Mouse (Mus musculus) G1E (cell line): ENCODE results near the gene Tubd1. TPM values are rescaled to one million over a fixed set of nuclear protein-coding genes. Genes with fewer than 3 reads are reported as not detected.

Experiments used
- ATAC-seq: 2 replicates; pipeline ENCODE4 v1.8.0; 2016; ENCODE audit warnings: mild to moderate bottlenecking; ENCODE audit not compliant: insufficient number of reproducible peaks, poor library complexity, low FRiP score, severe bottlenecking; ENCODE audit errors: extremely low read depth
- DNase-seq: peaks from one replicate; pipeline ENCODE4 v3.0.0; 2012; ENCODE audit warnings: low spot score
- H3K27me3 ChIP-seq: 2 replicates; pipeline ENCODE4 v1.6.1; 2012; ENCODE audit warnings: mild to moderate bottlenecking, low read length, inconsistent platforms; ENCODE audit not compliant: insufficient read depth
- H3K36me3 ChIP-seq: replicated peaks from 2 replicates; pipeline ENCODE3; 2012; ENCODE audit warnings: mild to moderate bottlenecking, inconsistent platforms
- H3K4me1 ChIP-seq: 2 replicates; pipeline ENCODE4 v1.6.1; 2012; ENCODE audit warnings: low read depth, low read length, inconsistent platforms, mixed read lengths; ENCODE audit not compliant: insufficient read depth
- H3K4me3 ChIP-seq: 2 replicates; pipeline ENCODE4 v1.5.1; 2012; ENCODE audit warnings: low read depth, mild to moderate bottlenecking, inconsistent platforms, low read length, moderate library complexity, mixed read lengths
- H3K9me3 ChIP-seq: replicated peaks from 2 replicates; pipeline ENCODE4 v1.6.1; 2012; ENCODE audit warnings: inconsistent platforms
- CTCF ChIP-seq: IDR thresholded peaks from 2 replicates; pipeline ENCODE4 v1.5.1; 2012; ENCODE audit warnings: low read depth, low read length, inconsistent platforms, mixed read lengths
- GATA1 ChIP-seq: IDR thresholded peaks from 2 replicates; pipeline ENCODE4 v1.6.1; 2012; ENCODE audit warnings: borderline replicate concordance, low read length, inconsistent platforms, mixed read lengths
- GATA2 ChIP-seq: IDR thresholded peaks from 2 replicates; pipeline ENCODE4 v1.6.1; 2012; ENCODE audit warnings: low read depth, low read length, inconsistent platforms, borderline replicate concordance
- POLR2AphosphoS5 ChIP-seq: IDR thresholded peaks from 2 replicates; pipeline ENCODE4 v1.6.1; 2012; ENCODE audit warnings: low read depth, low read length, inconsistent platforms; ENCODE audit not compliant: insufficient replicate concordance
- TAL1 ChIP-seq: conservative IDR thresholded peaks from 2 replicates; pipeline ENCODE4 v1.6.1; 2012; ENCODE audit warnings: low read depth, low read length, inconsistent platforms, mixed read lengths
- polyA plus RNA-seq: library from polyadenylated mRNA; stranded (reverse); fragments of >175 nt; gene quantifications from 2 replicates; pipeline ENCODE4 v1.2.3, GENCODE M21; 2012
- total RNA-seq, 2 experiments: library from RNA; stranded (forward) in 1 of 2; stranded (reverse) in 1 of 2; fragments of 200-1000 nt in 1 of 2; fragments of >200 nt in 1 of 2; fragmentation: Nextera tagmentation in 1 of 2; gene quantifications; 2 replicates each; pipeline ENCODE4 v1.2.3; 2014 to 2017

Tubd1 gene
- total and polyA plus RNA-seq, 3 experiments, result 0.29 to 11.7 (median 10.6) TPM

DNA sequence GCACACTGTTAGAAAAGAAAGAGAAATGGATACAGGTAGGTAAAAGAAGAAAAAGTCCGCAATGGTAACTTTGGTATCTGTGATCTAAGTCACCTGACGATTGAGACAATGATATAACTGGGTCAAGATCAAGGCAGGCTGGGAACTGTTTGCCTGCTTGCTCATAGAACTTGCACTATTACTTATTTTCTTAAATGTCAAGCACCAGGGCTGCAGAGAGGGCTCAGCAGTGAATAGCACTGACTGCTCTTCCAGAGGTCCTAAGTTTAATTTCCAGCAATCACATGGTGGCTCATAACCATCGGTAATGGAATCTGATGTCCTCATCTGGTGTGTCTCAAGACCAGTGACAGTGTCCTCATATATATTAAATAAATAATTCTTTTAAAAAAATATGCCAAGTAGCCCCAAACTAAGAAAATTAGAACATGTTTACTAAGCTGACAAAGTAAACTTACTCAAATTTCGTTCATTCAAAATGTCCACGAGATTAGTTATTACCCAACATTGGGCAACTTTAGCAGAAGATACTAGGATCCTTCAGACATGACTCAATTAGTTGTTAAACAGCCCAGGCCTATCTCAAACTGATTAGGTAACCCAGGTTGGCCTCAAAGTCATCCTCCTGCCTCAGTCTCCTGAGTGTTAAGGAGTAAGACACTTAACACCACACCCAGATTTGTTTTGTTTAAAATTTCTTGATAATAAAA lies 10.4 kb upstream of the Tubd1 start:
- no peaks in the 10 kb centered on the region for H3K27me3 ChIP-seq

DNA sequence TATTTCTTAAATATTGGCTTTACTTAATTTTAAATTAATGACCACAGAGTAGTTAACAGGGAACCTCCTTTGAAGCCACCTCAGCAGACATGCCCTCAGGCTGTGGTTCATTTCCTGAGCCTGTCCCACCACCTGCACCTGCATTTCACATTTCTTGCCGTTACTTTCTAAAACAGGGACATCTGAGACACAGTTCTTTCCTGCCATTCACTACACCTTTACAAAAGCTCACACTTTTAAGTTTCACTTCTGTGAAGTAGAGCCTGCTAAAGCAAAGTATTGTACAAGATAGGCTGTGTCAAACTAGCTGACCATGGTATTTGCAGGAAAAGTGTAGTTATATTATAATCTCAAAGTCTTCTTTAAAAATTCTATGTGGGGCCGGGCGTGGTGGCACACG lies 6.0 kb upstream of the Tubd1 start:
- Histone ChIP-seq H3K4me1 (peaks cover 23% of the 10 kb centered on the region), H3K4me3 (no peak overlapping the region), H3K27me3 (no peaks in the 10 kb centered on the region), H3K36me3 (peaks cover 44% of the 10 kb centered on the region), H3K9me3 (no peaks in the 10 kb centered on the region)
- TF ChIP-seq GATA1, result no peak
- no peak for TF ChIP-seq GATA2
- TF ChIP-seq TAL1, result no peak
- no peak for TF ChIP-seq POLR2AphosphoS5
- TF ChIP-seq CTCF, result no peak
- DNase-seq (no peak), ATAC-seq (no peak)

More for the DNA sequence above, 10.4 kb upstream of the Tubd1 start:
- no peaks in the 10 kb centered on the region for H3K9me3 ChIP-seq
- no peak for TF ChIP-seq CTCF
- ATAC-seq (no peak), DNase-seq (no peak)
- peaks cover 57% of the 10 kb centered on the region for H3K36me3 ChIP-seq
- H3K4me1 ChIP-seq, result peaks cover 6% of the 10 kb centered on the region; the same call in 1 of the 2 replicates
- no peak overlapping the region for H3K4me3 ChIP-seq

DNA sequence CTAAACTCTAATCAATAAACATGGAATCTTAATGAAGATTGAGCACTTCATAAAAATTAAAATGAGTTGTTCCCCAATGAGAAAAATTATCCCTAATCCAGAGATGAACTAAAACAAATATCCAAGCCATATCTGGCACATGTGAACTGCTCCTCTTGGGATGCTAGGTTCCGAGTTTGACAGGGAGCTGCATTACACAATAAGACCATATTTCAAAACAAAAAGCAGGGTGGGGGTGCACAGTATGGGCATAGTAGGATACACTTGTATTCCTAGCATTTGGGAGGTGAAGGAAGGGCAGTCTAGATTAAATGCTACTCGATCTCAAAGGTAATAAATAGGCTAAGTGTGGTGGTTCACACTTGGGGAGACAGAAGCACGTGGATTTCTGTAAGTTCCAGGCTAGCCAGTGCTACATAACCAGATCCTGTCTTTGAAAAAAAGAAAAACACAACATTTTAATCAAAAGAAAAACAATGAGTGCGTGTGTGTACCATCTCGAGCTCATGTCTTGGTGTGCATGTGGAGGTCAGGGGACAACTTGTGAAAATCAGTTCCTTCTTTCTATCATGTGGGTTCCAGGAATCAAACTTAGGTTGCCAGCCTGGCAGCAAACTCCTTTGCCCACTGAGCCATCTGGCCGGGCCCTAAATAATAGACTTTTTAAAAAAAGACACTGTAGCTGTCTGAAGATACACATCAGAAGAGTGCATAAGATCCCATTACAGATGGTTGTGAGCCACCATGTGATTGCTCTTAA lies 4.9 kb upstream of the Tubd1 start:
- ATAC-seq (no peak), DNase-seq (no peak)
- H3K4me3 ChIP-seq, result no peak overlapping the region
- no peak for TF ChIP-seq POLR2AphosphoS5
- no peak for TF ChIP-seq TAL1
- TF ChIP-seq GATA2, result no peak
- no peak for TF ChIP-seq GATA1
- no peak for TF ChIP-seq CTCF
- H3K27me3 ChIP-seq, result no peaks in the 10 kb centered on the region
- H3K4me1 ChIP-seq, result peaks cover 21% of the 10 kb centered on the region
- H3K36me3 ChIP-seq, result peaks cover 33% of the 10 kb centered on the region
- no peaks in the 10 kb centered on the region for H3K9me3 ChIP-seq

DNA sequence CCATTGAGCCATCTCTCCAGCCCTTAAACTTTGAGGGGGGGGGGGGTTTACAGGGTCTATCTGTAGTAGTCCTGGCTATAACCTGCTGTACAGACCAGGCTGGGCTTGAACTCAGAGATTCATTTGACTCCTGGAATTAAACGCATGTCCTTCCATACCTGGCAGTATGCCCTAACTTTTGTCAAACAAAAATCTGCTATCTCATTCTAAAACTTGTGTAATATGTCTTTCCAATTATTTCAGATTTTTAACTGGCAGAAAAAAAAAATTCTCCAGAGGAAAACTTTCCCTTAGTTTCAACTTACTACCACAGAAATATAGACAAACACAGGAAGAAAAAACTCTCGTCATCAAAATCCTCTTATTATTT lies 4.3 kb upstream of the Tubd1 start:
- Histone ChIP-seq H3K4me3 (no peak overlapping the region), H3K27me3 (no peaks in the 10 kb centered on the region), H3K36me3 (peaks cover 33% of the 10 kb centered on the region), H3K4me1 (peaks cover 21% of the 10 kb centered on the region), H3K9me3 (no peaks in the 10 kb centered on the region)
- DNase-seq (no peak), ATAC-seq (no peak)
- TF ChIP-seq CTCF, result no peak

DNA sequence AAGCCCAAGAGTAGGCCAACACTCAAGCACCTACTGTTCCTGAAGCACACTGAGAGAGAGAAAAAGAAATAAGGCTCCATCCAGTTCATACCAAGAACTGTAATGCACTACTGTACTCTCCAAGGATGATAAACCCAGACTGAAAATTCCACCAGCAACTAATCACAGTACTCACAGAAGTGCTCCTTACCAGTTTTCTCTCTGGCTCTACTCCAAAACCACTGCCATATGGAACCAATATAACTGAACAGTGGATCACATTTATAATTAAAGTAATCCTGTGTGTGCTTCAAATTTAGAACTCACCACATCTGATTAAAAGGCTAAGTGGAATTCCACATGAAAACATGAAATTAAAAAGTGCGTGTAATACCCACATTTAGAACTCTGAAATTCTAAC lies 1.9 kb upstream of the Tubd1 start:
- H3K4me3 ChIP-seq, result no peak overlapping the region
- TF ChIP-seq POLR2AphosphoS5, result no peak
- TF ChIP-seq TAL1, result no peak
- H3K27me3 ChIP-seq, result no peaks in the 10 kb centered on the region
- DNase-seq (no peak), ATAC-seq (no peak)
- H3K9me3 ChIP-seq, result no peaks in the 10 kb centered on the region
- peaks cover 30% of the 10 kb centered on the region for H3K4me1 ChIP-seq
- H3K36me3 ChIP-seq, result peaks cover 28% of the 10 kb centered on the region

DNA sequence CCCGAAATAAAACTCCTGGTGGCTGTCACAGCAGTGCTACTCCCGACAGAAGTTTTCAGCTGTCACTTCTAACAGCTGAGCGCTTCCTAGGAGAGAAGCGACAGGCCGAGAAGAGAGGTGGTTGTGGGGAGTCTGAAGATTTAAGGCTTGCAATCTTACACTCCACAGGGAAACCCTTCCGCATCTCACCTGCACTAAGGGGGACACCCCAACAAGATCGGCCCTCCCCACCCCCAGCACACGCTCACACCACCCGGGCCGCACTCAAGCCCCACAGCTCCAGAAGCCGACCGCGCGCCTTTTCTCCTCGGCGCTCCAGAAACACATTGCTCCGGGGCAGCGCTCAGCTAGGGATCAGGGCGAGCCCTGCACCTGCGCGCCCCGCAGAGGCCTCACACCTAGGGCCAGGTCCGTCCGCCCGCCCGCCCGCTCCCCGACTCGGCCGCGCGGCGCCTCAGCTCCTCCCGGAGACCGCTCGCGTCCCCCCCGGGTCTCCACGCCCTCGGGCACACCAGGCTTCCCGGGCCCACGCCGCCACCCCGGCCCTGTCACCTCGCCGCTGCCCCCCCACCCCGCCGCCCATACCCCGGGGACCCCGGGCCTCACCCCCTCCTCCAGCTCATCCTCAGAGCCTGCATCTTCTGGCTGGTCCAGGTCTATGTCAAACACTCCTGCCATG lies 692 bp upstream of the Tubd1 start:
- no peak for TF ChIP-seq CTCF
- no peak for TF ChIP-seq TAL1
- H3K36me3 ChIP-seq, result peaks cover 30% of the 10 kb centered on the region
- DNase-seq (peak; percentile 34), ATAC-seq (no peak)
- no peaks in the 10 kb centered on the region for H3K9me3 ChIP-seq
- H3K27me3 ChIP-seq, result no peaks in the 10 kb centered on the region
- peak overlapping the region; percentile 85 for H3K4me3 ChIP-seq
- H3K4me1 ChIP-seq, result peaks cover 27% of the 10 kb centered on the region

DNA sequence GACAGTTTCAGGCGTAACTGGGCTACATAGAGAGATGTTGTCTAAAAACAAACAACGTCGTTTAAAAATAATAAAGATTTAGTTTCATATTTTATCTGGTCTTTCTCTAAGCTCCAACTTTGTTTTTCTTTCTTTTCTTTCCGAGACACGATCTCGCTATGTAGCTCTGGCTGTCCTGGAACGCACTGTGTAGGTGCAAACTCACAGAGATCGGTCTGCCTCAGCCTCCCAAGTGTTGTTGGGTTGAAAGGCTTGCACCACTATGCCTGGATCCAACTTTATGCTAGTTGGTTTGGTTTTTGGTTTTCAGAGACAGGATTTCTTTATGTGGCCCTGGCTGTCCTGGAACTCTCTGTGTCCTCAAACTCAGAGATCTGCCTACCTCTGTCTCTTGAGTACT lies 765 bp downstream of the Tubd1 start:
- H3K27me3 ChIP-seq, result no peaks in the 10 kb centered on the region
- peaks cover 27% of the 10 kb centered on the region for H3K4me1 ChIP-seq
- ATAC-seq, result no peak
- TF ChIP-seq GATA1 (no peak), TAL1 (no peak)
- H3K36me3 ChIP-seq, result peaks cover 33% of the 10 kb centered on the region
- peak overlapping the region; percentile 85 for H3K4me3 ChIP-seq
- DNase-seq, result no peak
- no peaks in the 10 kb centered on the region for H3K9me3 ChIP-seq
